Comparison of ENCODE assay signal across 7 mouse cellular contexts in the genomic region with DNA sequence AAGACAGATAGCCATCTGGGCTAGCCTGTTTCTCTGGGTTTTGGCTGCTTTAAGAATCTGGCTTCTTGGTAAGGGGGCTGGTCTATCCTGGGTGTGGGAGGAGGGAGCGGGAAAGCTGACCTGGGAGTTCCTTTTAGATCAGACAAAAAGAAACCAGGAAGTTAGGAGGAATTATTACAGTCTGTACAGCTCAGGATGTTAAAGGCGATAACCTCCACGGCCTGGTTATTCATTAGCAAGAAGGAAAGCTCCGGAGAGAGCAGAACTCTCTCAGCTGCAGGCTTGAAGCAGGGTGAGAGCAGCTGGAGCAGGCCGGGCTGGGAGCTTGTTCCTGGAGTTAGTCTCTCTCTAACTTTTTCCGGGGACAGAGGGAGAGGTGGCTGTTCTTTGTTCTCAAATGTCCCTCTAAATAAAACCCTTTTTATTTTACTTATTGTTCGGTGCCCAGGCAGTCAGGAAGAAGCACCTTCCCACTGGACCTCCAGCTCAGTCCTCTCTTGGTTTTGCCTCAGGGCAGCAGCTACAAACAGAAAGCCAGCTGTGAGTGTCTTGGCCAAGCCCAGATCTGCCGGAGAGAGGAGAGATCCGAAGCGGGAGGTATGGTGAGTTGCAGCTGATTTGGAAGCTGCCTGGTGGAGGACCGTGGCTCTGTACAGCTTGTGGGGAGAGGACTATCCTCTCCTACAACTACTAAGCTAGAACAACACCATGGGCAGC. TPM values are rescaled to one million over a fixed set of nuclear protein-coding genes. Genes with fewer than 3 reads are reported as not detected.
DNase-seq lines count a peak whose midpoint lies in the region; ATAC-seq and TF ChIP-seq lines count a peak whose summit lies in the region.

TSS of gene Frk (plus strand) at position 103 of the 717 bp plus-strand sequence.

- H3K9me3 ChIP-seq in limb, embryonic 14.5 days (ENCODE audit: control insufficient read depth, low read length): no peaks in the 10 kb centered on the region

- TF ChIP-seq POLR2A in limb, embryonic 14.5 days (IDR thresholded peaks at IDR 0.05; ENCODE audit: borderline replicate concordance, extremely low read depth, insufficient read depth, insufficient read length): no peak
- TF ChIP-seq POLR2A in cerebellum, adult 2 months (IDR thresholded peaks at IDR 0.05; ENCODE audit: borderline replicate concordance, insufficient read depth, low read length): no peak

- H3K27me3 ChIP-seq in limb, embryonic 14.5 days (ENCODE audit: control insufficient read depth, insufficient read depth, low read length): no peaks in the 10 kb centered on the region
- no peaks in the 10 kb centered on the region for H3K27me3 ChIP-seq in cerebellum, adult 2 months (ENCODE audit: control insufficient read depth, insufficient read depth, low read length)

- WGBS in limb, embryonic 14.5 days: 13% methylated on average over 11 of the region's 11 CpGs
- 41% methylated on average over 11 of the region's 11 CpGs for WGBS in cerebellum, adult 2 months

- H3K27ac ChIP-seq in limb, embryonic 14.5 days (replicated peaks; ENCODE audit: low read depth, low read length): peak within 1 kb of the TSS; percentile 76
- no peak within 1 kb of the TSS for H3K27ac ChIP-seq in cerebellum, adult 2 months (ENCODE audit: insufficient read depth, low read length)

- H3K36me3 ChIP-seq in limb, embryonic 14.5 days (ENCODE audit: control insufficient read depth, insufficient read depth, low read length): no peaks in the 10 kb centered on the region

- peak within 1 kb of the TSS; percentile 59 for H3K9ac ChIP-seq in limb, embryonic 14.5 days (ENCODE audit: low read depth, low read length, severe bottlenecking)

- H3K4me1 ChIP-seq in limb, embryonic 14.5 days (ENCODE audit: control insufficient read depth, insufficient read depth, low read length): no peaks in the 10 kb centered on the region
- no peaks in the 10 kb centered on the region for H3K4me1 ChIP-seq in cerebellum, adult 2 months (ENCODE audit: control insufficient read depth, insufficient read depth, low read length)

- TF ChIP-seq CTCF in cerebellum, adult 2 months (IDR thresholded peaks at IDR 0.05; ENCODE audit: borderline replicate concordance, insufficient read depth, low read depth, low read length): no peak

- H3K4me3 ChIP-seq in limb, embryonic 14.5 days (replicated peaks; ENCODE audit: low read length): peak within 1 kb of the TSS; percentile 39
- no peak within 1 kb of the TSS for H3K4me3 ChIP-seq in cerebellum, adult 2 months (replicated peaks; ENCODE audit: insufficient read depth, low read depth, low read length)

- peak; percentile 25 to 32; a peak in 3 of 4 replicates for ATAC-seq in hematopoietic stem cell, adult 5-6 weeks (replicated peaks in 1 of 2; ENCODE audit: insufficient read depth in 1 of 2, low FRiP score in 2 of 2, low TSS enrichment in 1 of 2, low read depth in 1 of 2, poor library complexity in 2 of 2, severe bottlenecking in 2 of 2)
- peak; percentile 80 for ATAC-seq in limb, embryonic 14.5 days (ENCODE audit: low FRiP score, low read depth)

- H3K4me2 ChIP-seq in limb, embryonic 14.5 days (replicated peaks; ENCODE audit: low read depth, low read length, severe bottlenecking): peak within 1 kb of the TSS; percentile 55

- peak; percentile 61 to 87 for DNase-seq in adrenal gland, adult (ENCODE audit: inconsistent age in 2 of 2, low spot score in 1 of 2)
- peak; percentile 39 for DNase-seq in embryo, embryonic 9.5 days (ENCODE audit: extremely low spot score)
- peak; percentile 26 for DNase-seq in limb, embryonic 14.5 days (ENCODE audit: low spot score)
- peak; percentile 8 for DNase-seq in ovary, adult 18-20 months (ENCODE audit: low spot score)
- DNase-seq in right cerebral cortex, adult 2 months (ENCODE audit: low spot score in 2 of 2): no peak
- DNase-seq in cerebellum, adult 2 months: no peak

RNA-seq across cellular contexts. Expression of gene Frk, which starts in this region (rescaled TPM):
- 0.25 and 0.40 TPM in 2 replicates for total RNA-seq in hematopoietic stem cell, adult 5-6 weeks (2017)
- 2.9 and 3.6 TPM in 2 replicates for polyA plus RNA-seq in limb, embryonic 14.5 days (2012; rRNA removed)
- polyA plus RNA-seq in limb, embryonic 14.5 days (2014; fragmentation: Nextera tagmentation; extraction: Ambion mirVana): 7.4 and 10.9 TPM in 2 replicates
- polyA plus RNA-seq in cerebellum, adult 2 months (2012; rRNA removed): 0.25 and 0.29 TPM in 2 replicates

Comparison
In these comparisons a context has a peak if more than half of its experiments do, and no peak if none do; other contexts are left out.
1. Peak in ATAC-seq in hematopoietic stem cell, adult 5-6 weeks; RNA of the gene not detected or under 1 TPM.
2. DNase-seq: peak in adrenal gland, adult (2 of 2), embryo, embryonic 9.5 days (single experiment), limb, embryonic 14.5 days (single experiment) and ovary, adult 18-20 months (single experiment); none in right cerebral cortex, adult 2 months (0 of 2) and cerebellum, adult 2 months (0 of 2).